Mouse (Mus musculus) small intestine, adult 2 months (tissue): ENCODE data around the gene Olfr918.

Source experiments
- CTCF ChIP-seq: fragments of 200-500 bp; IDR thresholded peaks from 2 replicates; pipeline ENCODE4 v1.5.1; 2012; ENCODE audit warnings: low read depth, mild to moderate bottlenecking, control low read depth, inconsistent platforms, low read length, moderate library complexity, mixed read lengths; ENCODE audit not compliant: insufficient replicate concordance, insufficient read length; ENCODE audit errors: extremely low read depth
- POLR2A ChIP-seq: fragments of 200-500 bp; IDR thresholded peaks from 2 replicates; pipeline ENCODE4 v1.6.1; 2012; ENCODE audit warnings: low read depth, mild to moderate bottlenecking, control low read depth, inconsistent platforms, low read length, moderate library complexity

DNA sequence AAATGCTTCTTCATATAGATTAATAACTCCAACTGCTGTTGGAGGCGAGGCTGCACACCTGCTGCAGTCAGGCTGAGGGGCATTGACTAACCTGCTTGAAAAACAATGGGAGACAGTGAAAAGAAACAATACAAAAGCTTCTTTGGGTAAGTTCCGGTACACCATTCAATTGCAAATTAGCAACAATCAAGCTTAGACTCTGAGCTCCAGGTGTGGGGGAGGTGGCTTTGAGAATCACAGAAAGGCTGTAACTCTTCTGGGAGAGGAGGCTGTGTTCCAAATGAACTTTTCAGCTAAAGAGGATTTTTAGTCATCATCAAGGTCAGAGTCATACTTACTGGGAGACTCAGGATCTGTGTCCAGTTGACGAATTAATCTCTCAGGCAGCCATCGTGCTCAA lies 42.0 kb downstream of the Olfr918 start:
- TF ChIP-seq CTCF (no peak), POLR2A (no peak)
